Mouse (Mus musculus) liver, embryonic 16.5 days (tissue): ENCODE measurements around the gene Med24. TPM values are rescaled to one million over a fixed set of nuclear protein-coding genes. Genes with fewer than 3 reads are reported as not detected.
A peak's percentile ranks its signal among the peaks of the same experiment; 100 is the strongest.

ENCODE experiments used
- ATAC-seq: fragments of 200-750 bp; cut with Nextera tagmentation; 2 replicates; pipeline ENCODE4 v1.8.0; 2017; ENCODE audit warnings: low read depth, mild to moderate bottlenecking, moderate number of reproducible peaks, moderate library complexity
- H3K27ac ChIP-seq: fragments of 300-500 bp; sonication (generic); 2 replicates; pipeline ENCODE4 v1.5.1; 2014; ENCODE audit warnings: mild to moderate bottlenecking, low read length
- H3K27me3 ChIP-seq: fragments of 300-500 bp; sonication (generic); 2 replicates; pipeline ENCODE4 v1.6.1; 2014; ENCODE audit warnings: low read depth, low read length, mixed read lengths; ENCODE audit not compliant: control insufficient read depth, insufficient read depth
- H3K36me3 ChIP-seq: fragments of 300-500 bp; sonication (generic); 2 replicates; pipeline ENCODE4 v1.6.1; 2014; ENCODE audit warnings: mild to moderate bottlenecking; ENCODE audit not compliant: control insufficient read depth, insufficient read depth
- H3K4me1 ChIP-seq: fragments of 300-500 bp; sonication (generic); 2 replicates; pipeline ENCODE4 v1.6.1; 2014; ENCODE audit warnings: low read depth, low read length, mixed read lengths; ENCODE audit not compliant: control insufficient read depth
- H3K4me2 ChIP-seq: fragments of 300-500 bp; sonication (generic); 2 replicates; pipeline ENCODE4 v1.6.1; 2014; ENCODE audit warnings: low read depth, low read length, mixed read lengths
- H3K4me3 ChIP-seq: fragments of 300-500 bp; sonication (generic); 2 replicates; pipeline ENCODE4 v1.5.1; 2014; ENCODE audit warnings: low read depth, mild to moderate bottlenecking, low read length
- H3K9ac ChIP-seq: fragments of 300-500 bp; sonication (generic); 2 replicates; pipeline ENCODE4 v1.6.1; 2014; ENCODE audit warnings: low read depth, low read length
- H3K9me3 ChIP-seq: fragments of 300-500 bp; sonication (generic); replicated peaks from 2 replicates; pipeline ENCODE4 v1.6.1; 2016; ENCODE audit warnings: low read length; ENCODE audit not compliant: control insufficient read depth
- WGBS: fragments of 180-500 bp; shearing (Covaris S2); extraction: QIAGEN DNeasy Blood & Tissue Kit; methylation state at CpG from one replicate; pipeline ENCODE4 v1.1.7; 2014; ENCODE audit not compliant: insufficient replicate concordance; 5-methylcytosine and 5-hydroxymethylcytosine counted together
- polyA plus RNA-seq: library from polyadenylated mRNA; unstranded; fragments of >200 nt; fragmentation: Nextera tagmentation; extraction: Ambion mirVana; gene quantifications from 2 replicates; pipeline ENCODE4 v1.2.1, GENCODE M21; 2015

Gene Med24
- polyA plus RNA-seq, 1 experiment from 2014 or later: 23.8 TPM

- Histone ChIP-seq H3K9ac (peak overlapping the region; percentile 53), H3K9me3 (no peaks in the 10 kb centered on the region), H3K4me1 (peaks cover 68% of the 10 kb centered on the region), H3K27ac (peak overlapping the region; percentile 89; the same call in 1 of the 2 replicates), H3K36me3 (peaks cover 7% of the 10 kb centered on the region; the same call in 1 of the 2 replicates), H3K4me2 (peak overlapping the region; percentile 80), H3K27me3 (no peaks in the 10 kb centered on the region), H3K4me3 (peak overlapping the region; percentile 58)
- 20% methylated on average over 9 of the region's 9 CpGs for WGBS
- peak; percentile 59 for ATAC-seq
These were observed 38.0 kb upstream of the Med24 start for GRCm38 (mm10) chr11:98767276-98767675.

GRCm38 (mm10) chr11:98766816-98767215 is 37.6 kb upstream of the Med24 start:
- Histone ChIP-seq H3K27me3 (no peaks in the 10 kb centered on the region), H3K4me1 (peaks cover 63% of the 10 kb centered on the region), H3K36me3 (peaks cover 7% of the 10 kb centered on the region; the same call in 1 of the 2 replicates), H3K9ac (peak overlapping the region; percentile 53; the same call in 1 of the 2 replicates), H3K9me3 (no peaks in the 10 kb centered on the region), H3K27ac (no peak overlapping the region), H3K4me2 (no peak overlapping the region), H3K4me3 (no peak overlapping the region)
- 48% methylated on average over 5 of the region's 5 CpGs for WGBS
- no peak for ATAC-seq

- Histone ChIP-seq H3K36me3 (peaks cover 7% of the 10 kb centered on the region; the same call in 1 of the 2 replicates), H3K4me2 (no peak overlapping the region), H3K9me3 (no peaks in the 10 kb centered on the region), H3K9ac (no peak overlapping the region), H3K4me3 (no peak overlapping the region), H3K27ac (no peak overlapping the region), H3K4me1 (peaks cover 59% of the 10 kb centered on the region), H3K27me3 (no peaks in the 10 kb centered on the region)
- no peak for ATAC-seq
- WGBS: 37% methylated on average over 2 of the region's 2 CpGs
These were observed 37.1 kb upstream of the Med24 start for GRCm38 (mm10) chr11:98766346-98766745.

- Histone ChIP-seq H3K4me2 (no peak overlapping the region), H3K9me3 (no peaks in the 10 kb centered on the region), H3K27ac (0 out of 2 replicates have a peak overlapping the region, but pooled peaks have one; percentile 26), H3K27me3 (no peaks in the 10 kb centered on the region), H3K4me1 (peaks cover 56% of the 10 kb centered on the region), H3K36me3 (peaks cover 10% of the 10 kb centered on the region; the same call in 1 of the 2 replicates), H3K9ac (no peak overlapping the region), H3K4me3 (no peak overlapping the region)
- no peak for ATAC-seq
- WGBS: 47% methylated on average over 9 of the region's 9 CpGs
These were observed 36.4 kb upstream of the Med24 start for GRCm38 (mm10) chr11:98765421-98766309.

- Histone ChIP-seq H3K9ac (no peak overlapping the region), H3K27ac (no peak overlapping the region)
These were observed 35.5 kb upstream of the Med24 start for GRCm38 (mm10) chr11:98764746-98765145.

GRCm38 (mm10) chr11:98764091-98764490 is 34.9 kb upstream of the Med24 start:
- Histone ChIP-seq H3K4me1 (peaks cover 43% of the 10 kb centered on the region), H3K4me2 (no peak overlapping the region), H3K27me3 (no peaks in the 10 kb centered on the region), H3K9me3 (no peaks in the 10 kb centered on the region), H3K9ac (no peak overlapping the region), H3K27ac (no peak overlapping the region), H3K36me3 (peaks cover 13% of the 10 kb centered on the region; the same call in 1 of the 2 replicates), H3K4me3 (no peak overlapping the region)
- 83% methylated on average over 18 of the region's 18 CpGs for WGBS
- no peak for ATAC-seq

More at GRCm38 (mm10) chr11:98764746-98765145, 35.5 kb upstream of the Med24 start:
- Histone ChIP-seq H3K27me3 (no peaks in the 10 kb centered on the region), H3K36me3 (peaks cover 13% of the 10 kb centered on the region; the same call in 1 of the 2 replicates), H3K4me3 (no peak overlapping the region), H3K4me2 (no peak overlapping the region), H3K4me1 (peaks cover 50% of the 10 kb centered on the region), H3K9me3 (no peaks in the 10 kb centered on the region)
- no peak for ATAC-seq

- H3K9me3 ChIP-seq: no peaks in the 10 kb centered on the region
- 0 out of 2 replicates have a peak overlapping the region, but pooled peaks have one; percentile 6 for H3K27ac ChIP-seq
- H3K36me3 ChIP-seq: peaks cover 15% of the 10 kb centered on the region; the same call in 1 of the 2 replicates
- WGBS: 86% methylated on average over 8 of the region's 8 CpGs
- no peak overlapping the region for H3K4me2 ChIP-seq
- no peaks in the 10 kb centered on the region for H3K27me3 ChIP-seq
- no peak overlapping the region for H3K9ac ChIP-seq
- no peak for ATAC-seq
- no peak overlapping the region for H3K4me3 ChIP-seq
- peaks cover 37% of the 10 kb centered on the region for H3K4me1 ChIP-seq
These were observed 34.2 kb upstream of the Med24 start for GRCm38 (mm10) chr11:98763502-98763861.

GRCm38 (mm10) chr11:98762756-98763501 is 33.7 kb upstream of the Med24 start:
- WGBS: 68% methylated on average over 17 of the region's 17 CpGs
- Histone ChIP-seq H3K4me3 (no peak overlapping the region), H3K36me3 (peaks cover 19% of the 10 kb centered on the region; the same call in 1 of the 2 replicates), H3K4me2 (no peak overlapping the region), H3K9ac (no peak overlapping the region), H3K27ac (0 out of 2 replicates have a peak overlapping the region, but pooled peaks have one; percentile 6), H3K27me3 (no peaks in the 10 kb centered on the region), H3K9me3 (no peaks in the 10 kb centered on the region), H3K4me1 (peaks cover 32% of the 10 kb centered on the region)
- no peak for ATAC-seq
